10 mouse cellular contexts compared by ENCODE assay signal in the genomic region with DNA sequence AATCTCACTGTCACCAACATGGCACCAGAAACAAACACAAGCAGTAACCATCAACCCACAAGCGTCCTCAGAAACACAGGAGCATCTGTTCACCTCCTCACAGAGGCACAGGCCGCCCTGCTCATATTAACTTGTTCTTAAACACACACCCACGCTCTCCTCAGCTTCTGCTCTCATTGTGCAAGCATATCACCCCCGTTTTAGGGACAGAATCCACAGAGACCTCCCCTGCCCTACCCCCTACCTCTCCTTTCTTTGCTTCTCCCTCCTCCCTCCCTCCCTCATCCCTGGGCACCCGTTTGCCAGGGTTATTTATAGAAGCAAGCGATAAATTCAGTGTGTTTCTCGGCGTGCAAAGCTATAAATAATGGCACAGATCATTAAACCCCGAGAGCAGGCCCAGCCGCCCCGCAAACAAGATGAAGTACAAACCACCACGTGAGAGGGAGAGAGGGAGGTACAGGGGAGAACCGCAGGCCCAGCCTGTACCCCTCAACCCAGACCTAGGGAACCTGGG. TPM values are rescaled to one million over a fixed set of nuclear protein-coding genes. Genes with fewer than 3 reads are reported as not detected.
DNase-seq lines count a peak whose midpoint lies in the region; ATAC-seq and TF ChIP-seq lines count a peak whose summit lies in the region.
"Had no signal": no experiment of that assay in that cellular context is flagged by ENCODE, and none has a peak within 500 bp of the region (broad histone marks: within the 10 kb centered on the region; RNA-seq: fewer than 3 reads in every experiment).

No protein-coding gene starts in this region.

- peaks cover 13% of the 10 kb centered on the region; the same call in 1 of the 2 replicates for H3K4me1 ChIP-seq in stomach, embryonic 14.5 days (ENCODE audit: control insufficient read depth, insufficient read depth, low read length)
- peaks cover 3% of the 10 kb centered on the region; the same call in 1 of the 2 replicates for H3K4me1 ChIP-seq in stomach, postnatal 0 days (replicated peaks; ENCODE audit: control insufficient read depth, insufficient read depth)
- peaks cover 40% of the 10 kb centered on the region for H3K4me1 ChIP-seq in hindbrain, embryonic 14.5 days (replicated peaks; ENCODE audit: control insufficient read depth, insufficient read depth, low read length)
- H3K4me1 ChIP-seq in limb, embryonic 10.5 days: peaks cover 40% of the 10 kb centered on the region
- H3K4me1 ChIP-seq in lung, adult 2 months (ENCODE audit: control insufficient read depth, insufficient read depth, low read length): no peaks in the 10 kb centered on the region
- H3K4me1 ChIP-seq in liver, postnatal 0 days (ENCODE audit: insufficient read depth): no peaks in the 10 kb centered on the region

- no peak overlapping the region for H3K4me2 ChIP-seq in stomach, embryonic 14.5 days (replicated peaks; ENCODE audit: low read depth, low read length)
- no peak overlapping the region for H3K4me2 ChIP-seq in stomach, postnatal 0 days (replicated peaks; ENCODE audit: low read depth)
- H3K4me2 ChIP-seq in hindbrain, embryonic 14.5 days (replicated peaks): no peak overlapping the region
- no peak overlapping the region for H3K4me2 ChIP-seq in liver, postnatal 0 days (ENCODE audit: low read depth, low read length)

- no peak for ATAC-seq in stomach, embryonic 14.5 days (ENCODE audit: insufficient number of reproducible peaks, insufficient read depth, low FRiP score, low read depth)
- no peak for ATAC-seq in stomach, postnatal 0 days (ENCODE audit: low FRiP score, low TSS enrichment)
- ATAC-seq in hindbrain, embryonic 14.5 days (ENCODE audit: low FRiP score): peak; percentile 49; the same call in 1 of the 2 replicates
- ATAC-seq in megakaryocyte, adult 5-6 weeks (ENCODE audit: poor library complexity, severe bottlenecking): no peak
- no peak for ATAC-seq in liver, postnatal 0 days

- H3K9ac ChIP-seq in stomach, embryonic 14.5 days (replicated peaks; ENCODE audit: low read depth, low read length): no peak overlapping the region
- no peak overlapping the region for H3K9ac ChIP-seq in stomach, postnatal 0 days (ENCODE audit: low read length)
- peak overlapping the region; percentile 0; the same call in 1 of the 2 replicates for H3K9ac ChIP-seq in hindbrain, embryonic 14.5 days
- H3K9ac ChIP-seq in liver, postnatal 0 days (replicated peaks): no peak overlapping the region
- H3K9ac ChIP-seq: liver, embryonic 14.5 days had no signal

- 22% methylated on average over 13 of the region's 13 CpGs for WGBS in stomach, embryonic 14.5 days
- WGBS in stomach, postnatal 0 days: 26% methylated on average over 13 of the region's 13 CpGs
- 24% methylated on average over 13 of the region's 13 CpGs for WGBS in hindbrain, embryonic 14.5 days
- WGBS in limb, embryonic 10.5 days: 16% methylated on average over 13 of the region's 13 CpGs
- WGBS in lung, adult 2 months: 40% methylated on average over 13 of the region's 13 CpGs
- WGBS in liver, postnatal 0 days (ENCODE audit: insufficient replicate concordance): 33% methylated on average over 13 of the region's 13 CpGs

- H3K27me3 ChIP-seq in stomach, embryonic 14.5 days (ENCODE audit: control insufficient read depth, insufficient read depth, low read length): no peaks in the 10 kb centered on the region
- no peaks in the 10 kb centered on the region for H3K27me3 ChIP-seq in stomach, postnatal 0 days (ENCODE audit: control insufficient read depth, insufficient read depth, low read length)
- no peaks in the 10 kb centered on the region for H3K27me3 ChIP-seq in hindbrain, embryonic 14.5 days (ENCODE audit: control insufficient read depth, insufficient read depth, low read length)
- H3K27me3 ChIP-seq in limb, embryonic 10.5 days (ENCODE audit: low read depth, poor library complexity, severe bottlenecking): peaks cover 88% of the 10 kb centered on the region
- H3K27me3 ChIP-seq in liver, postnatal 0 days (ENCODE audit: insufficient read depth, low read length): peaks cover 23% of the 10 kb centered on the region

- DNase-seq in stomach, postnatal 0 days (ENCODE audit: low spot score): no peak
- peak; percentile 50 for DNase-seq in hindbrain, embryonic 14.5 days (ENCODE audit: low spot score)
- DNase-seq in limb, embryonic 10.5 days (ENCODE audit: low spot score): no peak
- DNase-seq in lung, adult 2 months: no peak
- no peak for DNase-seq in liver, postnatal 0 days
- no peak for DNase-seq in cerebellum, postnatal 10 days
- DNase-seq: thymus, postnatal 25 days had no signal

- no peaks in the 10 kb centered on the region for H3K9me3 ChIP-seq in stomach, embryonic 14.5 days (ENCODE audit: control insufficient read depth, low read depth, low read length)
- no peaks in the 10 kb centered on the region for H3K9me3 ChIP-seq in stomach, postnatal 0 days (ENCODE audit: control insufficient read depth, low read length)
- H3K9me3 ChIP-seq in hindbrain, embryonic 14.5 days (ENCODE audit: control insufficient read depth, low read length): no peaks in the 10 kb centered on the region; the same call in 1 of the 2 replicates
- no peaks in the 10 kb centered on the region for H3K9me3 ChIP-seq in limb, embryonic 10.5 days (replicated peaks)
- H3K9me3 ChIP-seq in liver, postnatal 0 days (ENCODE audit: low read length): peaks cover 2% of the 10 kb centered on the region; the same call in 1 of the 2 replicates

- no peaks in the 10 kb centered on the region for H3K36me3 ChIP-seq in stomach, embryonic 14.5 days (ENCODE audit: control insufficient read depth, insufficient read depth, low read length)
- H3K36me3 ChIP-seq in stomach, postnatal 0 days (ENCODE audit: control insufficient read depth, insufficient read depth, low read length): no peaks in the 10 kb centered on the region
- H3K36me3 ChIP-seq in hindbrain, embryonic 14.5 days (replicated peaks; ENCODE audit: control insufficient read depth, insufficient read depth): no peaks in the 10 kb centered on the region
- H3K36me3 ChIP-seq in limb, embryonic 10.5 days: no peaks in the 10 kb centered on the region
- H3K36me3 ChIP-seq in liver, postnatal 0 days (replicated peaks; ENCODE audit: insufficient read depth, low read length): no peaks in the 10 kb centered on the region

- 0 out of 2 replicates have a peak overlapping the region, but pooled peaks have one; percentile 21 for H3K27ac ChIP-seq in stomach, embryonic 14.5 days (ENCODE audit: low read length)
- no peak overlapping the region for H3K27ac ChIP-seq in stomach, postnatal 0 days (replicated peaks)
- peak overlapping the region; percentile 91 for H3K27ac ChIP-seq in hindbrain, embryonic 14.5 days
- H3K27ac ChIP-seq in limb, embryonic 10.5 days: peak overlapping the region; percentile 81
- no peak overlapping the region for H3K27ac ChIP-seq in liver, postnatal 0 days (ENCODE audit: low read depth)
- H3K27ac ChIP-seq: liver, embryonic 14.5 days had no signal

- no peak for TF ChIP-seq EP300 in stomach, postnatal 0 days (optimal IDR thresholded peaks at IDR 0.05)
- TF ChIP-seq EP300 in liver, postnatal 0 days (IDR thresholded peaks at IDR 0.05; ENCODE audit: low read depth): no peak

- TF ChIP-seq POLR2A in lung, adult 2 months (IDR thresholded peaks at IDR 0.05; ENCODE audit: borderline replicate concordance, extremely low read depth, low read depth, low read length): no peak

- no peak for TF ChIP-seq CTCF in stomach, postnatal 0 days (IDR thresholded peaks at IDR 0.05; ENCODE audit: low read depth)
- TF ChIP-seq CTCF in lung, adult 2 months (IDR thresholded peaks at IDR 0.05; ENCODE audit: insufficient read depth, low read length): no peak
- TF ChIP-seq CTCF in liver, postnatal 0 days (IDR thresholded peaks at IDR 0.05; ENCODE audit: low read depth): no peak

- H3K4me3 ChIP-seq in stomach, embryonic 14.5 days (ENCODE audit: low read depth, low read length): no peak overlapping the region
- no peak overlapping the region for H3K4me3 ChIP-seq in stomach, postnatal 0 days (ENCODE audit: low read depth, low read length)
- H3K4me3 ChIP-seq in hindbrain, embryonic 14.5 days (replicated peaks; ENCODE audit: low read length): no peak overlapping the region
- H3K4me3 ChIP-seq in limb, embryonic 10.5 days: no peak overlapping the region
- no peak overlapping the region for H3K4me3 ChIP-seq in lung, adult 2 months (replicated peaks; ENCODE audit: extremely low read depth, low read depth, low read length)
- H3K4me3 ChIP-seq in liver, postnatal 0 days (ENCODE audit: low read depth, low read length): no peak overlapping the region

RNA-seq across cellular contexts. Expression of a gene that starts 31.4 kb away (rescaled TPM):
- polyA plus RNA-seq in stomach, embryonic 14.5 days (2014; fragmentation: Nextera tagmentation; extraction: Ambion mirVana): 21.4 and 22.2 TPM in 2 replicates
- polyA plus RNA-seq in stomach, postnatal 0 days (2015; fragmentation: Nextera tagmentation; extraction: Ambion mirVana): 10.6 and 11.2 TPM in 2 replicates
- 37.6 and 40.8 TPM in 2 replicates for polyA plus RNA-seq in hindbrain, embryonic 14.5 days (2014; fragmentation: Nextera tagmentation; extraction: Ambion mirVana)
- polyA plus RNA-seq in limb, embryonic 10.5 days (2016; fragmentation: Nextera tagmentation; extraction: Ambion mirVana): 16.2 and 16.8 TPM in 2 replicates
- 16.5 and 18.1 TPM in 2 replicates for polyA plus RNA-seq in lung, adult 2 months (2012; rRNA removed)
- 2.8 and 3.9 TPM in 2 replicates for total RNA-seq in megakaryocyte, adult 5-6 weeks (2015)
- total RNA-seq in megakaryocyte, adult 5-6 weeks (2017): 3.3 and 3.8 TPM in 2 replicates
- 3.6 and 3.8 TPM in 2 replicates for polyA plus RNA-seq in liver, postnatal 0 days (2015; fragmentation: Nextera tagmentation; extraction: Ambion mirVana)

Comparison
In these comparisons a context has a peak if more than half of its experiments do, and no peak if none do; other contexts are left out.
1. H3K27ac ChIP-seq: peak in stomach, embryonic 14.5 days (single experiment), hindbrain, embryonic 14.5 days (single experiment) and limb, embryonic 10.5 days (single experiment); none in stomach, postnatal 0 days (single experiment) and liver, postnatal 0 days (single experiment).